Mouse (Mus musculus): ENCODE measurements around the gene Ap1b1. TPM values are rescaled to one million over a fixed set of nuclear protein-coding genes. Genes with fewer than 3 reads are reported as not detected.

The Ap1b1 gene
- polyA plus RNA-seq, 1 experiment from 2014 or later: 60.0 TPM

Small RNA genes within 50 kb of the gene (microRNA-seq; reads per million reads assigned to microRNA genes)
- not detected for gene Gm47296 (ENCODE audit: borderline number of aligned reads)

Other genes with a start within 250 kb of the Ap1b1 start
- gene Cabp7, start 240.0 kb upstream of the Ap1b1 start, polyA plus RNA-seq (2015; fragmentation: Nextera tagmentation; extraction: Ambion mirVana): 0.09 and 0.28 TPM in 2 replicates
- gene Nf2, start 137.3 kb upstream of the Ap1b1 start, polyA plus RNA-seq (2015; fragmentation: Nextera tagmentation; extraction: Ambion mirVana): 47.1 and 50.7 TPM in 2 replicates
- gene Nipsnap1, start 112.9 kb upstream of the Ap1b1 start, polyA plus RNA-seq (2015; fragmentation: Nextera tagmentation; extraction: Ambion mirVana): 39.0 and 41.3 TPM in 2 replicates
- 29.4 and 33.7 TPM in 2 replicates for gene Thoc5, start 91.5 kb upstream of the Ap1b1 start, polyA plus RNA-seq (2015; fragmentation: Nextera tagmentation; extraction: Ambion mirVana)
- gene Nefh, start 38.8 kb upstream of the Ap1b1 start, polyA plus RNA-seq (2015; fragmentation: Nextera tagmentation; extraction: Ambion mirVana): 0.20 and 0.27 TPM in 2 replicates
- gene Rasl10a, start 71.3 kb downstream of the Ap1b1 start, polyA plus RNA-seq (2015; fragmentation: Nextera tagmentation; extraction: Ambion mirVana): 4.1 TPM in 2 replicates
- 39.0 and 43.3 TPM in 2 replicates for gene Gas2l1, start 78.5 kb downstream of the Ap1b1 start, polyA plus RNA-seq (2015; fragmentation: Nextera tagmentation; extraction: Ambion mirVana)
- 28.8 and 29.4 TPM in 2 replicates for gene Rhbdd3, start 112.1 kb downstream of the Ap1b1 start, polyA plus RNA-seq (2015; fragmentation: Nextera tagmentation; extraction: Ambion mirVana)
- gene Ewsr1, start 112.4 kb downstream of the Ap1b1 start, polyA plus RNA-seq (2015; fragmentation: Nextera tagmentation; extraction: Ambion mirVana): 691 and 729 TPM in 2 replicates
- 64.0 and 67.1 TPM in 2 replicates for gene Emid1, start 165.4 kb downstream of the Ap1b1 start, polyA plus RNA-seq (2015; fragmentation: Nextera tagmentation; extraction: Ambion mirVana)